Mouse (Mus musculus) mouse trophoblast stem cell (cell line): ENCODE results near the gene L3mbtl3.

Experiments
- in situ Hi-C, 2 experiments: fragments of 300-500 bp; cut with MseI, MboI; formaldehyde crosslinking; loops; 2 replicates in 1 of 2; 3 replicates in 1 of 2; pipeline ENCODE4 v1.15.1; 2025

The L3mbtl3 gene

DNA sequence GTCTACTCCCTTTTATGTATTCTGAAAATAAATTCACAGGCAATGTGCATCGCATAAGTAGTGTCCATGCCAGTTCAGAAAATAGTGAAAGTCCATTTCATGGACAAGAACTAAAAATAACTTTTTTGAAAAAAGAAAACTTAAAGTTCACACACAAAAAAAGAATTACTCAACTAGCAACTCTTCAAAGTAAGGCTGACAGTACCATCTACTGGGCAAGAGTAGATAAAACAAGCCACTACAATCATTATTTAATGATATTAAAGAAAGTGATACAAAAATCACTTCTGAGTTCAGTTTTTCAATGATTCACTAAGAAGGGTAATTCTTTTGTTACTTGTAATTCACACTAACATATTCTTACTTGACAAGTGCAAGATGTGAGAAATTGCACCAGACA is 29.9 kb downstream of the L3mbtl3 start:
- in situ Hi-C loops = no loop called here

GRCm38 (mm10) chr10:26337896-26338503 is 37.8 kb downstream of the L3mbtl3 start:
- in situ Hi-C loops = no loop called here

GRCm38 (mm10) chr10:26333966-26334365 is 41.8 kb downstream of the L3mbtl3 start:
- in situ Hi-C loops = no loop called here

- in situ Hi-C loops = no loop called here
These were observed 43.0 kb downstream of the L3mbtl3 start for GRCm38 (mm10) chr10:26332781-26333180.

DNA sequence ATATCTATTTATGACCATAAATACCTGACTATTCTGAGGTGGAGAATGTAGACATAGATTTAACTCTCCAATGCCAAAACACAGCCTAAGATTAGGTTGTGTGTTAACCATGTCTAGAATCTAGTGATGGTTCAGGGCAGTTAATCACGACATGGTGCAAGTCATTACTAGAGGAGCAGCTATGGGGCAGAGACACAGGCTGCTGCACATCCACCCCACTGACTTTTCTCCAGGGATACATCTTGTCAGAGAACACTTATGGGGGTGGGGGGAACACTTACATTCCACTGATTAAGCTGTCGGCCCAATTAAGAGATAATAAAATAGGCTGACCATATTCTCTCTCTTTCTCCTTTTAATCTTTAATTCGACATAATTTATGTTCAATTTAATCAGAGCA is 46.9 kb downstream of the L3mbtl3 start:
- in situ Hi-C loops = no loop called here

GRCm38 (mm10) chr10:26327691-26328542 is 47.9 kb downstream of the L3mbtl3 start:
- in situ Hi-C loops = no loop called here

DNA sequence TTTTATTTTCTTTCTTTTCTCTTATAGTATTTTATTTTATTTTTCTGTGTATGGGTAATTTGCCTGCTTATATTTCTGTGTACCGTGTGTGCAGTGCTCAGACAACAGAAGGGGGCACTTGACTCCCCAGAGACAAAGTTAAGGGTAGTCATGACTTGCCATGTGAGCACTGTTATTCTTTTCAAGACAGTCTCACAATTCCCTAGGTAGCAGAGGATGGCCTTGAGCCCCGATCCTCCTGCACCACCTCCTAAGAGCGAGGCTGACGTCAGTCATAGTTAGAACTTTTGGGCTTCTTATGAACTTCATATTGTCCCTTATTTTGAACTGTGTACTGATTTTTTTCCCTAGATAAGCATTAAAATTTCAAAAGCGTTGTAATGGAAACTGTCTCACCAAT is 48.5 kb downstream of the L3mbtl3 start:
- in situ Hi-C loops = no loop called here

GRCm38 (mm10) chr10:26325320-26325719 is 50.5 kb downstream of the L3mbtl3 start:
- in situ Hi-C loops = no loop called here

DNA sequence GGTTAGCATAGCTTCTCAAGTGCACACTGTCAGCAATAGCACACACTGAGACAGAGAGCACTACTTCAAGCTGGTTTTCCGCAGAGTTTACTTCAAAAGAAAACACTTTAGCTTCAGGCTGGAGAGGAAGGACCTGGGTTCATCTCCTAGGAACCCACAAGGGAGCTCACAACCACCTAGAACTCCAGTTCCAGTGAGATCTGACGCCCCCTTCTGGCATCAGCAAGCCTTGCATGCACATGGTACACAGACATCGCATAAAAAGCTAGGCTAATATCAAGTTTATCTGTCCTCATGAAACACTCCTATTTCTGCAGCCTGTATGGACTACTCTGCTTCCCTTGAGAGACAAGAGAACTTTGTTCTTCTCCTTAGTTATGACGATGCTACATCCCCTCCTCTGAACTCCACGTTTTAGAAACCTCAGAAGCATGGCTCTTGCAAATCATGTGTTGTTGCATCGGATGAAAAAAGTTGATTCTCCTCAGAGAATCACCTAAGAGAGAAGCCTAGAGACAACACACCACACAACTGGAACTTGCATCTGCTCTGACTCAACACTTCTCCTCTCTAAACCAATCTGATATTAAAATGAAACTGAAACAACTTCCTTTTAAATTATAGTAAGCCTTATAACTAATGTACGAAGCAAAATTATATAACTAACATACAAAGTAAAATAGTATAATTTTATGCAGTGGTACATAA is 53.3 kb downstream of the L3mbtl3 start:
- in situ Hi-C loops = no loop called here

DNA sequence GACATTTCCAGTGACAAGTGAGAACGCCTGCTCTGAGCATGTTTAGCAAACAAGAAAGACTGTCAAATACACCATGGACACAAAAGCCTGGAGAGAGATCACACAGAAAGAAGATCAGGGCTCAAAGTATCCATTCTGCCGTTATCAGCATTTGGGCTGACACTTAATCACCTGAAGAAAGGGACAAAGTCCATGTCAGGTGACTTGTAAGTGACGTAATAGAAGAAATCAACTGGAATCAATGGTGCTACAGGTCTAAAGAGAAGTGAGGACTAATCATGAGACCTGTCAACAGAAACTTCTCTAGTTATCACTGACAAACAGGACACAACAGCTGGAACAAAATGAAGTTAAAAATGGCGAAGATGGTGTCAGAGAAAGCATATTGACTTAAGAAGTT is 55.1 kb downstream of the L3mbtl3 start:
- in situ Hi-C loops = no loop called here

GRCm38 (mm10) chr10:26314327-26314726 is 61.4 kb downstream of the L3mbtl3 start:
- in situ Hi-C loops = no loop called here

DNA sequence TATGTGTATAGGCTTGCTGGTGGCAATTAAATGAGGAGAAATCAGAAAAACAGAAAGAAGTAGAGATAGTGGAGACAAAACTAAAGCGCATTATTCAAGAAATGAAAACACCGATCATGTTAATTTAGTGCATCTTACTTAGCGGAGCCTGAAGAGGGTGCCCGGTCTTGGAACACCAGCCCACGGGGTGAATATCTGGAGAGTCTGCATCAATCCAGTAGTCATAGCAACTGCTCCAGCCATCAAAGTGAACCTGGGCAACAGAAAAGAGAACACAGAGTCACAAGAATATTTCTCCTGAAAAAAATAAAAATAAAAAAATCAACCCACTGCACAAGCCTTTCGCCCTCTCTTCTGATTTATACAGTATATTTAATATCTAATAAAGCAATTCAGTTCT is 72.3 kb downstream of the L3mbtl3 start:
- in situ Hi-C loops = no loop called here

GRCm38 (mm10) chr10:26302336-26302735 is 73.4 kb downstream of the L3mbtl3 start:
- in situ Hi-C loops = no loop called here

GRCm38 (mm10) chr10:26297626-26298025 is 78.1 kb downstream of the L3mbtl3 start:
- in situ Hi-C loops = no loop called here

GRCm38 (mm10) chr10:26297200-26297599 is 78.6 kb downstream of the L3mbtl3 start:
- in situ Hi-C loops = no loop called here

GRCm38 (mm10) chr10:26287136-26287535 is 88.6 kb downstream of the L3mbtl3 start:
- in situ Hi-C loops = no loop called here

DNA sequence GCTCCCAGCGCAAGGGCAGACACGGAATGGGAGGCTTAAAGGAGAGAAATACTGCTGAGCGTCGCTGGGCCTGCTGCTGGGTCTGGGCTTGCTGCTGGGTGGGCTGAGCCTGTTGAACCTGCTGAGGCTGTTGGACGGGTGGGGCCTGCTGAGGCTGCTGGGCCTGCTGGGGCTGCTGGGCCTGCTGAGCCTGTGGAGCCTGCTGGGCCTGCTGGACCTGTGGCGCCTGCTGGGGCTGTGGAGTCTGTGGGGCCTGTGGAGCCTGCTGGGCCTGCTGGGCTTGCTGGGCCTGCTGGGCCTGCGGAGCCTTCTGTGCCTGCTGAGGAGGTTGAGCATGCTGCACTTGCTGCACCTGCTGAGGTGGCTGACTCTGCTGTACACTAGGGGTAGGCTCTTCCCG is 95.8 kb downstream of the L3mbtl3 start:
- in situ Hi-C loops = no loop called here

GRCm38 (mm10) chr10:26275414-26275813 is 100.4 kb downstream of the L3mbtl3 start:
- in situ Hi-C loops = no loop called here

GRCm38 (mm10) chr10:26263744-26264459 is 111.9 kb downstream of the L3mbtl3 start:
- in situ Hi-C loops = no loop called here

DNA sequence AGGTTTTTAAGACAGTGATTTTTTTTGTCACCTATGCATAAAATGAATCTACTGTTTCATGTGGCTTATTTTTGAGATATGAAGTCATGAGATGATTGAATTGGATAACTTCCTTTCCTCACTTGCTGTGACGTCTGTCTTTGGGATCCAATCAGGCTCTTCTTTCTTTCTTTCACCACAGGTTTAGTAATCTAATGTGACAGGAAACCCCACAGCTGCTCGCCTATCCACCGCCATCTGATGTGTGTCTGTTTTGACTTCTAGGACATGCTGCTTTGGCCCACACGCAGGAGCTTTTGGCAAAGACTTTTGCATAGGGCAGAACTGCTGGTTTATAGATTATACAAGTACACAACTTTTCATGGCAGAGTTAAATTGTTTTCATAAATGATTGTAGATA is 115.9 kb downstream of the L3mbtl3 start:
- in situ Hi-C loops = no loop called here

DNA sequence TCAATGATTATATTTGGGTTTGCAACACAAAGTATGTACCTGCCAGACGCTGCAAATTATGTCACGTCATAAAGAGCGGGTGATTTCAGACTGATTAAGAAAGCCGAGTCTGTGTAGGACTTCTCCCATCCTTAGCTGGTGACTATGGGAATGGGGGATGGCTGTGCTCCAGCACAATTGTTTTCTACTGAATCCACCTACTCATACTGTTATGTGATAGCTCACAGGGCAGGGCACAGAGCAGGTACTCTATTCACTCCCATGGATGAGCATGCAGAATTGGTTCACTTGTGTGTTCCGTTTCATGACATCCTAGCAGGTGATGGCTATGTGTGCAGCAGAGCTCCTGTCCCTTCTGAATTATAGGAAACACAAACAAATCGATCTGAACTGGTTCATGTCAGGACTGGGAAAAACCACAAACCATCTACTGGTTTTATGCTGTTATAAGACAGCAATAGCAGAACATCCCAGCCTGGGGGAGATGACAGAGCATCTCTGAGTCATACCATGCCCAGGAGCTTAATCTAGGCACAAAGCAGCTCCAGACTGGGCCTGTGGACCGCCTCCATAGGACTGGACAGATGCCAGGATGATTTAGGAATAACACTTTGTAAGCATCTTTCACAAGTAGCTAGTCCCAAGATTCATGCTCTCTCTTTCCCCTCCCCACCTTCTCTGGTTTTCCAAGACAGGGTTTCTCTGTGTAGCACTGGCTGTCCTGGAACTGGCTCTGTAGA is 126.2 kb downstream of the L3mbtl3 start:
- in situ Hi-C loops = no loop called here
